Mouse (Mus musculus) kidney, adult 2 months (tissue): ENCODE measurements around the gene Zfyve19.

Source experiments
- CTCF ChIP-seq: fragments of 200-500 bp; conservative IDR thresholded peaks from 2 replicates; pipeline ENCODE4 v1.5.1; 2011; ENCODE audit warnings: low read depth, mild to moderate bottlenecking, control low read depth, low read length, moderate library complexity, mixed read lengths; ENCODE audit not compliant: insufficient read depth, insufficient read length
- POLR2A ChIP-seq: fragments of 200-500 bp; IDR thresholded peaks from one replicate; pipeline ENCODE4 v1.6.1; 2011; ENCODE audit warnings: low read depth, low read length, control low read depth

DNA sequence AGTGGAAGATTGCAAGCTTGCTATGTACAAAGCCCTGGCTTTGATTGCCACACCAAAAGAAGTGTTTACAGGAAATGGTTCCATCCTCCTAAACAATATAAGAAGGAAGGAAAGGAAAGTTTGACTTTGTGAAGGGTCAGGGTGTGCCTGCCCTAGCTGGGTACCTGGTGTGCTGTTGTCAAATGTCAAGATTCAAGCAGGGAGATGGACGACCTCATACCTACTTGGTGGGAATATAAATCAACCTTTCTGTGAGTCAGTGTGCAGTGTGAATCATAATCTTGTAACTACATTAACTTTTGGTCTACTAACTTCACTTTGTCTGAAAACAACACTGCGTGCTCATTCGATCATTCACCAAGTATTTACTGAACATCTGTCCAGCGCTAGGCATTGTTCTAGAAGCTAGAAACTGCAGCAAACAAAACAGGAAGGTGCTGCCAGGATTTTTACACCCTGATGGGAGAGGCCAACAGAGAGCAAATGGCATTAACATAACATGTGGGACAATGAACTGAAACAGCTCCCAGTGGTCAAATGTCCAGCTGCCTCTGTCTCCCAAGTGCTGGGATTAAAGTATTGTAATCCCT is 4.5 kb upstream of the Zfyve19 start:
- TF ChIP-seq POLR2A (no peak), CTCF (no peak)
